Mouse (Mus musculus) naive thymus-derived CD4-positive, alpha-beta T cell, adult 2 months (primary cell): Measurements from ENCODE around the gene Srd5a3.
"Not testable (repeated sequence)": the region's sequence is repeated elsewhere in the genome, so short reads cannot be mapped to it uniquely, and the experiment has no call there.

ENCODE experiments used
- DNase-seq: peaks from one replicate; pipeline ENCODE4 v3.0.0-alpha.2; 2011; ENCODE audit warnings: low read depth

Gene Srd5a3

GRCm38 (mm10) chr5:76139808-76140729, at the start of gene Srd5a3:
TSS of gene Srd5a3 (plus strand) at chr5:76140271.
- peak; percentile 98 for DNase-seq

- not testable (repeated sequence) for DNase-seq
Observed at GRCm38 (mm10) chr5:76103809-76104208, 36.3 kb upstream of the Srd5a3 start.

DNA sequence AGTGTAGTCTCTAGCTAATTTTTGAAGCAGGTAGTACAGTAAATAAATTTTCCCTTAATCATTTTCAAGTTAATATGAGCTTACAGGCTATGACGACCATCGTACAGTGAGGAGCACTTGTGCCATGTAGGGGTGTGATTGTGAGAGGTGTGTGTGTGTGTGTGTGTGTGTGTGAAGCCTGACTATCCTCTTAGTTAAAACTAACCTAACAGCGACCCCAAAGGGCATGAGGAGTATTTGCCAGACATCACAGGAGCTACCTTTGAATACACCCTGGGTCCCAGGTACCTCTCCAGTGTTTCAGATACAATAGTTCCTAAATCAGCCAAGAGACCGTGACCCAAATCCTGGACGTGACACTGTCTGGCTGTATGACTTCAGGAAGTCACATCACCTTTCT, 32.8 kb upstream of the Srd5a3 start:
- DNase-seq = no peak

- DNase-seq = no peak
Observed at GRCm38 (mm10) chr5:76108496-76108895, 31.6 kb upstream of the Srd5a3 start.

DNA sequence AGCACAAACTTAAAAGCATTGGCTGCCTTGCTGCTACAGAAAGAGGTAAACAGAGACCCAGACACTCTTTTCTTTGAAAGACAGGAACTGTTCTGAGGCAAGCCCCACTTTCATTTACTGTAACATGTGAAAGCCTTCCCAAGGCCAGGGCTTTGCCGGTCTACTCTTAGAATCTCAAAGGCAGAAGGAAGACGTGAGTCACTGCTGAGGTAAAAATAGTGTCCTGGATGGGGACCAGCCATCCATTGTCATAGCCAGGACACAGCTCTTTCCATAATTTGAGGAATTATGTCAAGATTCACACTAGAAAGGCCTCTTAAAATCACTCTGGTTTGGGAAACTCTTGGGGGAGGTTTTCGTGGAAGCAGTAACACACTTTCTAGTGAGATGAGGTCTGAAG, 28.9 kb upstream of the Srd5a3 start:
- DNase-seq = no peak

DNA sequence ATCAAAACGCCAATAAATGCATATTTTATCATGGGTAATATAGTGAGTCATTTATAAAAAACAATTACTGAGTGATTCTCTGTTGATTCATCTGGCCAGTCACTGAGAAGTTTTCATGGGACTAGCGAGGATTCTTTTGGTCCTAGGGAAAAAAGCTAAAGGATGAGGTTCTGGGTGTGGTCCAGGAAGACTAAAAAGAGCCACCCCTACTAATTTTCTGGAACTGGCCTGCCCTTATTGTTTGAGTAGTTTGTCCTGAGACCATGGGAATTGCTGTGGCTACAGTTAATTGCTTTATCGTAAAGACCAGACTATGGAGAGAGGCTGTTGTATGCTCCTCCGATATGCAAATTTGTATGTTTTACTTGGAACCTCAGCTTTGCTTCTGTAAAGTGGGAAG, 28.1 kb upstream of the Srd5a3 start:
- DNase-seq = no peak

GRCm38 (mm10) chr5:76115436-76116041, 24.5 kb upstream of the Srd5a3 start:
- no peak for DNase-seq

- peak; percentile 39 for DNase-seq
Observed at GRCm38 (mm10) chr5:76118441-76118840, 21.6 kb upstream of the Srd5a3 start.

GRCm38 (mm10) chr5:76120634-76121033, 19.4 kb upstream of the Srd5a3 start:
- DNase-seq = no peak

DNA sequence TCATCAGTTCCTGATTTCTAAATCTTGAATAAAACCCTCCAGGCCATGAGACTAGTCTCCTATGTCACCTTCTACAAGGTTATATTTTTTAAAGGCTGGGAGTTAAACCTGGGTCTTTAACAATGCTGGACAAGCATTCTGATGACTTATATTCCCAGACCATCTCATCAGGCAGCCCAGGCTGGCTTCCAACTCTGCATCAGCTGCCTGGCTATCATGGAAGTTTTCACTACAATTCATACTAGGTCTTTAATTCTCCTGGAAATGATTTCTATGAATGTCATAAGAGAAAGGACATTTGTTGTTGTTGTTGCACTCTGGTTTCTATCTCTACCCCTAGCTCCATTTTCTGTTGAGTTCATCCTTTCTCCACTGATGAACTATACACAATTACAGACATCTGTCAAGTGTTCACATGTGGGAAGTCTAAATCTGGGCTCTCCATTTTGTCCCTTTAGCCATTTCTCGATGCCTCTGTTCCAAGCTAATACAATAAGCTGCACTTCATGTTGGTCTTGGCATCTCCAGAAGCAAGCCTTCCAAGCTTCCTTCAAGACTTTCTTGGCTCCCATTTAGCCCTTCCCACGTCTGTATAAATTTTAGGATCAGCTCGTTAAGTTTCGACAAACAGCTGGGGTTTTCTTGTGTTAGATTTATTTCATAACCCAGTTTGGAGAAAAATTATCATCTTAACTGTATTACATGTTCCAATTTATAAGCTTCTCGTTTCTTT, 12.3 kb upstream of the Srd5a3 start:
- DNase-seq = no peak

DNA sequence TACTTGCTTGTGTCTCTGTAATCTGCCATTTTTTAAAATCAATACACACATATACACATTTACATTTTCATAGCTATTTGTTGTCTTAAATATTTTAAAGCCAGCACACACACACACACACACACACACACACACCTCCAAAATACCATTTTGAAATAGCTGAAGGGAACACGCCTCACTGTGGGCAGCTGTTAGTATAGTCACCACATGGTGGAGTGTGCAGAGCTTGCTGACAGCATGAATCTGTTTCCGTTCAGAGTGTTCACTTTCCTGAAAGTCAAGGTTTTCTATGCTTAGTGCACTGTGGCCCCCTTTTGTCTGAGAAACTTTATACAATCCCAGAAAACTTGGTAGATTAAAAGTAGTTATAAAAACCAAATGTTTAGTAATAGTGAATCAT, 9.8 kb upstream of the Srd5a3 start:
- no peak for DNase-seq

- DNase-seq = no peak
Observed at GRCm38 (mm10) chr5:76131990-76132389, 8.1 kb upstream of the Srd5a3 start.

GRCm38 (mm10) chr5:76135644-76136043, 4.4 kb upstream of the Srd5a3 start:
- no peak for DNase-seq

GRCm38 (mm10) chr5:76136271-76136670, 3.8 kb upstream of the Srd5a3 start:
- no peak for DNase-seq

DNA sequence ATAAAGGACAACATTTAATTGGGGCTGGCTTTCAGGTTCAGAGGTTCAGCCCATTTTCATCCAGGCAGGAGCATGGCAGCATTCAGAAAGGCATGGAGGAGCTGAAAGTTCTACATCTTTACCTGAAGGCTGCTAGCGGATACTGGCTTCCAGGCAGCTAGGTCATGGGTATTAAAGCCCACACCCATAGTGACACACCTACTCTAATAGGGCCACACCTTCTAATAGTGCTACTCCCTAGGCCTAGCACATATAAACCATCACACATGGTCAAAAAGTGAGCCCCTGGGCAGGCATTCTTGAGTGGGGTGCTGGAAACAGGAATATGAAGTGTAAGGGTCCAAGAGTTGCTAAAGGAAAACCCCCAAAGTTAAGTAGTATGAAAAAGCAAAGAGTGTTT, 2.5 kb upstream of the Srd5a3 start:
- DNase-seq = no peak

- no peak for DNase-seq
Observed at GRCm38 (mm10) chr5:76138071-76138470, 2.0 kb upstream of the Srd5a3 start.

GRCm38 (mm10) chr5:76138512-76138911, 1.6 kb upstream of the Srd5a3 start:
- no peak for DNase-seq

GRCm38 (mm10) chr5:76139171-76139671, 850 bp upstream of the Srd5a3 start:
- peak; percentile 18 for DNase-seq

DNA sequence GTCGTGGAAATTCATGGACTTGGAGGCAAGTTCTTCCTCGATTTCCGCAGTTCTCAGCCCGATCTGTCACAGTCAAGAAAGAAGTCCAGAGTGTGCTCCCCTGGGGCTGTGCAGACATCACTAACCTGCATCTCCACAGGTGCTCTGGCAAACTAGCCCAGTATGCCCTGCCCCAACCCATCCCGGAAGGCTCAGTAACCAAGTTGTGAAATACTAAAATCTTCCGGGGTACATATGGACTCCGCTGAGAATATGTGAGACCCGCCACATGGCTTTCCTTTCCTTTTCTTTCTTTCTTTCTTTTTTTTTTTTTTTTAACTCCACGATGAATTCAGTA, 627 bp downstream of the Srd5a3 start:
- no peak for DNase-seq

DNA sequence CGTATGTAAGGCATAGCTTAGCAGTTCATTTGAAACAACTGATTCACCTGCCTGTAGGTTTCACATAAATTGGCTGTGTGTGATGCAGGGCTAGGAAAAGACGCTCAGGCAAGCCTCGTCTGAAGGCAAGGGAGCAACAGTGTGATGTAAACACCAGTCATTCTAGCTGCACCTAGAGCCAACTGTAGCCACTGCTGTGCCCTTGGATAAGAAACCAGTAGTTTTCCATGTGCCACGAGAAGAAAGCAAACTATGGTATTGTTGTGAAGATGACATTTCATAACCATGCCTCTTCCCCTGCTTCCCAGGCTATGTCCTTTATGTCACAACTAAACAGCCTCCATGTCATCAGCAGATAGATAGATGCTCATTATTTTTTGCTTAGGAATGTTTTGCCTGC, 3.3 kb downstream of the Srd5a3 start:
- DNase-seq = no peak

GRCm38 (mm10) chr5:76146401-76146800, 6.3 kb downstream of the Srd5a3 start:
- DNase-seq = no peak

- no peak for DNase-seq
Observed at GRCm38 (mm10) chr5:76149436-76149835, 9.4 kb downstream of the Srd5a3 start.

GRCm38 (mm10) chr5:76152956-76153355, 12.9 kb downstream of the Srd5a3 start:
- no peak for DNase-seq
